Mouse (Mus musculus): ENCODE measurements around the gene Psip1.

DNA sequence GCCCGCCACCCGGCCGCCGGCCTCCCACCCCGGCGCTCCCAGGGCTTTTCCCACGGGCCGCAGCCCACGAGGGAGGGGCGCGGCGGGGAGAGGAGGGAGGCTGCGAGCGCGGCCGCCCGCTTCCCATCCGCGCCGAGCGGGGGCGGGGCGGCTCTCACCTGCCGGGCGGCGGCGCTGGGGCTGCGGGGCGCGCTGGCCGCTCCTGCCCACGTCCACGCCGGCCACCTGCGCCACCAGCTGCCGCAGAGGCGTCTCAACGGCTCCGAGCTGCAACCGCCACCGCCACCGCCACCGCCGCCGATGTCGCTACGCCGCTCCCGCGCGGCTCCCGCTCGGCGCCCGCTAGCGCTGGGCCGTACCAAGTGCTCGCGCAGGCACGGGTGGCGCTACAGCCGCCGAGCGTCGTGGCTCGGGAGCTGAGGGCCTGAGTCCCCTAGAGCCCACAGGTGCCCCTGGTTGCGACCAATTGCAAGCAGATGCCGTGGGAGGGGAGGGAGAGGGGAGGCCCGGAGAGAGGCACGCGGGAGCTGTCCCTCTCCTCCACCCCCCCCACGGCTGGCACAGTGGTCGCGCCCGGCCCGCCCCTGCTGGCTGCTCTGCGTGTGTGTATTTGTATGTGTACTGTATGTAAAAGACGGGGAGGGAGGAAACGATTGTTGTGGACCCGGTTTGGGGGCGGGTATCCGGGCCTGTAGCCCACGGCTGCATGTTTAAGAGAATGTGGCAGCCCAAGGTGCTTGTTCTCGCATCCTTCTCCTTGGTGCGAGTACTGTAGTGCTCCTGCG lies at the start of gene Psip1:
- TF ChIP-seq CTCF (IDR thresholded peaks at IDR 0.05) (peak; percentile 61), POLR2A (IDR thresholded peaks at IDR 0.05; ENCODE audit: insufficient read depth, low read depth, low read length) (no peak)
